Mouse (Mus musculus) spleen, postnatal 36 days (tissue): ENCODE data around the gene Ces1c.

Source experiments
- DNase-seq, 2 experiments: peaks; one replicate each; pipeline ENCODE4 v3.0.0; 2022; ENCODE audit warnings: low spot score in 2 of 2, mixed read lengths in 1 of 2

The Ces1c gene

GRCm38 (mm10) chr8:93131233-93131980 is at the start of gene Ces1c:
Ces1c (minus strand) TSS chr8:93131283.
- DNase-seq = no peak

- no peak for DNase-seq
Observed at GRCm38 (mm10) chr8:93180581-93181129, 49.6 kb upstream of the Ces1c start.

GRCm38 (mm10) chr8:93176593-93176992 is 45.5 kb upstream of the Ces1c start:
- DNase-seq = no peak

GRCm38 (mm10) chr8:93174554-93174953 is 43.5 kb upstream of the Ces1c start:
- no peak for DNase-seq

GRCm38 (mm10) chr8:93171846-93172590 is 40.9 kb upstream of the Ces1c start:
- DNase-seq = no peak

GRCm38 (mm10) chr8:93163363-93163762 is 32.3 kb upstream of the Ces1c start:
- no peak for DNase-seq

- DNase-seq = no peak
Observed at GRCm38 (mm10) chr8:93151401-93151800, 20.3 kb upstream of the Ces1c start.

- no peak for DNase-seq
Observed at GRCm38 (mm10) chr8:93147331-93147730, 16.2 kb upstream of the Ces1c start.

GRCm38 (mm10) chr8:93140696-93141095 is 9.6 kb upstream of the Ces1c start:
- no peak for DNase-seq

GRCm38 (mm10) chr8:93132196-93132595 is 1.1 kb upstream of the Ces1c start:
- no peak for DNase-seq

GRCm38 (mm10) chr8:93126476-93126875 is 4.6 kb downstream of the Ces1c start:
- DNase-seq = no peak

- no peak for DNase-seq
Observed at GRCm38 (mm10) chr8:93122005-93122404, 9.1 kb downstream of the Ces1c start.

- DNase-seq = no peak
Observed at GRCm38 (mm10) chr8:93095376-93095775, 35.7 kb downstream of the Ces1c start.

- no peak for DNase-seq
Observed at GRCm38 (mm10) chr8:93091324-93091723, 39.8 kb downstream of the Ces1c start.

GRCm38 (mm10) chr8:93088686-93089122 is 42.4 kb downstream of the Ces1c start:
- DNase-seq = no peak

GRCm38 (mm10) chr8:93088193-93088592 is 42.9 kb downstream of the Ces1c start:
- no peak for DNase-seq

GRCm38 (mm10) chr8:93079887-93080286 is 51.2 kb downstream of the Ces1c start, which contains the start of gene Ces1b:
Ces1b (minus strand) TSS chr8:93080017.
- DNase-seq = no peak

- DNase-seq = no peak
Observed at GRCm38 (mm10) chr8:93075251-93075650, 55.8 kb downstream of the Ces1c start.

- DNase-seq = no peak
Observed at GRCm38 (mm10) chr8:93063416-93064117, 67.5 kb downstream of the Ces1c start.

- DNase-seq = no peak
Observed at GRCm38 (mm10) chr8:93059185-93059584, 71.9 kb downstream of the Ces1c start.

- no peak for DNase-seq
Observed at GRCm38 (mm10) chr8:93055238-93055637, 75.8 kb downstream of the Ces1c start.
